Comparison of ENCODE assay signal across 8 mouse cellular contexts in the genomic region with DNA sequence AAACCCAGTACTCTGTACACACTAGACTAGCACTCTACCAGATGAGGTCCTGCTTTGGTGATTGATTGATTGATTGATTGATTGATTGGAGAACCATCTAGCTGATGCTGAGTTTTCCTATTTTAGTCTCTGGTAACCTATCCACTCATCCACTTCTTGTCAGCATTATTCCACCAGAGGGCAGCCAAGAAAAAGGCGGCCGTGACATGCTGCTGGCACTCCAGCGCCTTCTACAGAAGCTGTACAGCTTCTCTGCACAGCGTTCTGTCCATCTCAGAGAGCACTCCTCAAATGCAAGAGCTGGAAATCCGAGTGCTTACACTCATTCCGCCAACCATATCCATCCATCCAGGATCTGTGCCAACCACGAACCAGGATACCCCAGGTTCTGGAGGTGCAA. TPM values are rescaled to one million over a fixed set of nuclear protein-coding genes. Genes with fewer than 3 reads are reported as not detected.
DNase-seq lines count a peak whose midpoint lies in the region; ATAC-seq and TF ChIP-seq lines count a peak whose summit lies in the region.

No protein-coding gene starts in this region.

- 0 out of 2 replicates have a peak, but pooled peaks cover 9% of the 10 kb centered on the region for H3K4me1 ChIP-seq in heart, embryonic 12.5 days (replicated peaks)
- H3K4me1 ChIP-seq in cortical plate, adult 2 months (ENCODE audit: control insufficient read depth, insufficient read depth, low read length) = no peaks in the 10 kb centered on the region

- ATAC-seq in heart, embryonic 12.5 days (ENCODE audit: insufficient number of reproducible peaks, low FRiP score) = no peak
- ATAC-seq in granulocyte monocyte progenitor cell, adult 5-6 weeks (replicated peaks; ENCODE audit: poor library complexity, severe bottlenecking) = peak; percentile 33; the same call in 1 of the 2 replicates

- intact Hi-C loops in left cerebral cortex, postnatal 4 days (cut with DNase I) = loop anchor here (2.0 kb wide), 1 partner anchor 88 kb away; no protein-coding TSS in a partner anchor

- no peak for TF ChIP-seq POLR2A in cortical plate, adult 2 months (IDR thresholded peaks at IDR 0.05; ENCODE audit: extremely low read depth, insufficient read depth, low read length)

- no peak overlapping the region for H3K9ac ChIP-seq in heart, embryonic 12.5 days

- H3K27me3 ChIP-seq in heart, embryonic 12.5 days (replicated peaks) = no peaks in the 10 kb centered on the region

- H3K4me2 ChIP-seq in heart, embryonic 12.5 days = no peak overlapping the region

- H3K4me3 ChIP-seq in heart, embryonic 12.5 days = no peak overlapping the region
- H3K4me3 ChIP-seq in cortical plate, adult 2 months (ENCODE audit: insufficient read depth, low read length) = no peak overlapping the region

- H3K27ac ChIP-seq in heart, embryonic 12.5 days (ENCODE audit: poor library complexity, severe bottlenecking) = no peak overlapping the region
- H3K27ac ChIP-seq in cortical plate, adult 2 months (ENCODE audit: insufficient read depth, low read length) = no peak overlapping the region

- peaks cover 13% of the 10 kb centered on the region for H3K36me3 ChIP-seq in heart, embryonic 12.5 days

- WGBS in heart, embryonic 12.5 days = 31% methylated on average over 7 of the region's 7 CpGs

- TF ChIP-seq CTCF in cortical plate, adult 2 months (IDR thresholded peaks at IDR 0.05; ENCODE audit: extremely low read depth, insufficient read depth, low read length) = peak; percentile 53; the same call in 1 of the 2 replicates

- no peaks in the 10 kb centered on the region for H3K9me3 ChIP-seq in heart, embryonic 12.5 days (replicated peaks)

- DNase-seq in heart, adult 11 months = peak; percentile 92
- peak; percentile 41 to 67 for DNase-seq in kidney, adult 8-10 months
- DNase-seq in left cerebral cortex, postnatal 4 days = peak; percentile 61
- DNase-seq in naive thymus-derived CD4-positive, alpha-beta T cell, adult 2 months (ENCODE audit: low read depth) = peak; percentile 42
- peak; percentile 28 for DNase-seq in testis, postnatal 14 days (ENCODE audit: low spot score)

RNA-seq across cellular contexts. Expression of a gene that starts 5.8 kb away (rescaled TPM):
- 50.5 and 50.7 TPM in 2 replicates for polyA plus RNA-seq in heart, embryonic 12.5 days (2016; fragmentation: Nextera tagmentation; extraction: Ambion mirVana)
- 37.4 and 46.6 TPM in 2 replicates for polyA plus RNA-seq in cortical plate, adult 2 months (2012; rRNA removed)
- 3.8 and 5.4 TPM in 2 replicates for total RNA-seq in granulocyte monocyte progenitor cell, adult 5-6 weeks (2014; fragmentation: Nextera tagmentation)
- 1.7 and 4.4 TPM in 2 replicates for total RNA-seq in granulocyte monocyte progenitor cell, adult 5-6 weeks (2017)
- total RNA-seq in left cerebral cortex, postnatal 4 days (2021) = 100 to 1,000 TPM; 148 to 154 TPM

Comparison
In these comparisons a context has a peak if more than half of its experiments do, and no peak if none do; other contexts are left out.
1. DNase-seq: peak in every context shown above with its lines; median percentile 92 in heart, adult 11 months; 61 in left cerebral cortex, postnatal 4 days; 54 in kidney, adult 8-10 months; 42 in naive thymus-derived CD4-positive, alpha-beta T cell, adult 2 months; 28 in testis, postnatal 14 days.
2. RNA of a gene that starts 5.8 kb away (total RNA-seq): 148 to 154 TPM in left cerebral cortex, postnatal 4 days; 1.7 to 5.4 TPM in granulocyte monocyte progenitor cell, adult 5-6 weeks; every median in the first group is over 10 times any median in the second.